Mouse (Mus musculus) heart, adult 11 months (tissue): ENCODE measurements at regions not wholly inside any gene's neighbourhood (a gene's known extent, or its start where the extent isn't known, plus 50 kb on each side); places are given as distances from the start of the nearest gene placed in this dataset.
A peak's percentile ranks its signal among the peaks of the same experiment; 100 is the strongest.

Experiments used
- DNase-seq: peaks from one replicate; pipeline ENCODE4 v3.0.0; 2022

GRCm38 (mm10) chr4:64876924-64877323, 247.1 kb upstream of the Pappa start:
- no peak for DNase-seq

GRCm38 (mm10) chr4:64897935-64898334, 226.0 kb upstream of the Pappa start:
- no peak for DNase-seq

GRCm38 (mm10) chr4:64901091-64901845, 222.7 kb upstream of the Pappa start:
- DNase-seq, result peak; percentile 88

GRCm38 (mm10) chr4:64923751-64924150, 200.2 kb upstream of the Pappa start:
- DNase-seq, result no peak

- DNase-seq, result no peak
Observed at GRCm38 (mm10) chr4:64928553-64928952, 195.4 kb upstream of the Pappa start.

- DNase-seq, result no peak
Observed at GRCm38 (mm10) chr4:64945547-64945946, 178.4 kb upstream of the Pappa start.

GRCm38 (mm10) chr4:64952651-64953050, 171.3 kb upstream of the Pappa start:
- no peak for DNase-seq

- no peak for DNase-seq
Observed at GRCm38 (mm10) chr4:64958843-64959242, 165.1 kb upstream of the Pappa start.

- DNase-seq, result no peak
Observed at GRCm38 (mm10) chr4:64961796-64962195, 162.2 kb upstream of the Pappa start.
